7 mouse cellular contexts compared by ENCODE assay signal in genomic region chr5:118515280-118515721, GRCm38 (mm10). TPM values are rescaled to one million over a fixed set of nuclear protein-coding genes. Genes with fewer than 3 reads are reported as not detected.
DNase-seq lines count a peak whose midpoint lies in the region; ATAC-seq and TF ChIP-seq lines count a peak whose summit lies in the region.

No protein-coding gene starts in this region.

- no peak for TF ChIP-seq CTCF in forebrain, postnatal 0 days (IDR thresholded peaks at IDR 0.05; ENCODE audit: low read depth)

- no peak overlapping the region for H3K4me2 ChIP-seq in forebrain, postnatal 0 days (ENCODE audit: low read depth)
- peak overlapping the region; percentile 50 for H3K4me2 ChIP-seq in limb, embryonic 15.5 days

- H3K4me1 ChIP-seq in forebrain, postnatal 0 days (ENCODE audit: insufficient read depth), result peaks cover 20% of the 10 kb centered on the region
- peaks cover 58% of the 10 kb centered on the region for H3K4me1 ChIP-seq in limb, embryonic 15.5 days

- no peaks in the 10 kb centered on the region for H3K27me3 ChIP-seq in forebrain, postnatal 0 days (ENCODE audit: insufficient read depth, low read length)
- no peaks in the 10 kb centered on the region for H3K27me3 ChIP-seq in limb, embryonic 15.5 days

- peak; percentile 31 for DNase-seq in urinary bladder, postnatal 14 days (ENCODE audit: low spot score)
- no peak for DNase-seq in urinary bladder, adult 2 months (ENCODE audit: low spot score)
- DNase-seq in forebrain, postnatal 0 days, result peak; percentile 88
- DNase-seq in kidney, postnatal 25 days, result peak; percentile 61 to 79
- DNase-seq in spleen, postnatal 36 days (ENCODE audit: low spot score in 2 of 2), result no peak
- no peak for DNase-seq in gastrocnemius, adult 8-10 months (ENCODE audit: low spot score in 2 of 2)

- no peak overlapping the region for H3K4me3 ChIP-seq in forebrain, postnatal 0 days (ENCODE audit: low read depth, low read length)
- H3K4me3 ChIP-seq in limb, embryonic 15.5 days, result peak overlapping the region; percentile 36; the same call in 1 of the 2 replicates

- H3K9me3 ChIP-seq in forebrain, postnatal 0 days (ENCODE audit: low read length), result no peaks in the 10 kb centered on the region
- H3K9me3 ChIP-seq in limb, embryonic 15.5 days, result no peaks in the 10 kb centered on the region

- H3K27ac ChIP-seq in forebrain, postnatal 0 days (ENCODE audit: low read depth, low read length), result peak overlapping the region; percentile 37; the same call in 1 of the 2 replicates
- peak overlapping the region; percentile 92 for H3K27ac ChIP-seq in limb, embryonic 15.5 days

- H3K9ac ChIP-seq in forebrain, postnatal 0 days, result no peak overlapping the region
- no peak overlapping the region for H3K9ac ChIP-seq in limb, embryonic 15.5 days

- 12% methylated on average over 11 of the region's 11 CpGs for WGBS in forebrain, postnatal 0 days
- 4% methylated on average over 11 of the region's 11 CpGs for WGBS in limb, embryonic 15.5 days

- ATAC-seq in forebrain, postnatal 0 days, result peak; percentile 66
- peak; percentile 70 for ATAC-seq in limb, embryonic 15.5 days (ENCODE audit: insufficient number of reproducible peaks, low FRiP score, low TSS enrichment, low read depth)

- H3K36me3 ChIP-seq in forebrain, postnatal 0 days (ENCODE audit: insufficient read depth), result no peaks in the 10 kb centered on the region
- no peaks in the 10 kb centered on the region for H3K36me3 ChIP-seq in limb, embryonic 15.5 days

RNA-seq across cellular contexts. Expression of gene Med13l, which starts 45.2 kb away (rescaled TPM):
- 9.9 and 16.1 TPM in 2 replicates for polyA plus RNA-seq in urinary bladder, adult 2 months (2012; rRNA removed)
- 27.9 and 31.0 TPM in 2 replicates for total RNA-seq in forebrain, postnatal 0 days (2014; rRNA removed)
- 9.1 and 12.5 TPM in 2 replicates for polyA plus RNA-seq in forebrain, postnatal 0 days (2015; fragmentation: Nextera tagmentation; extraction: Ambion mirVana)
- 14.3 and 16.5 TPM in 2 replicates for polyA plus RNA-seq in limb, embryonic 15.5 days (2015; fragmentation: Nextera tagmentation; extraction: Ambion mirVana)
- total RNA-seq in gastrocnemius, adult 8-10 months (2022), result 10 to 100 TPM; 24.6 to 32.4 (median 26.1) TPM

Comparison
In these comparisons a context has a peak if more than half of its experiments do, and no peak if none do; other contexts are left out.
1. DNase-seq: peak in urinary bladder, postnatal 14 days (single experiment), forebrain, postnatal 0 days (single experiment) and kidney, postnatal 25 days (2 of 2); none in urinary bladder, adult 2 months (single experiment), spleen, postnatal 36 days (0 of 2) and gastrocnemius, adult 8-10 months (0 of 2).